Mouse (Mus musculus) spleen, adult 2 months (tissue): ENCODE data around the gene Ptprm. TPM values are rescaled to one million over a fixed set of nuclear protein-coding genes. Genes with fewer than 3 reads are reported as not detected.

Experiments
- DNase-seq, 2 experiments: peaks; one replicate each; pipeline versions ENCODE4 v3.0.0 to v3.0.0-alpha.2; 2012 to 2021; ENCODE audit warnings: low spot score in 2 of 2, low read depth in 1 of 2
- H3K27ac ChIP-seq: fragments of 200-500 bp; 2 replicates; pipeline ENCODE4 v1.5.1; 2012; ENCODE audit warnings: low read length, inconsistent platforms; ENCODE audit not compliant: insufficient read depth
- H3K27me3 ChIP-seq: fragments of 200-500 bp; 2 replicates; pipeline ENCODE4 v1.6.1; 2012; ENCODE audit warnings: mild to moderate bottlenecking, moderate library complexity, low read length, inconsistent platforms; ENCODE audit not compliant: control insufficient read depth, insufficient read depth
- H3K36me3 ChIP-seq: fragments of 200-500 bp; 2 replicates; pipeline ENCODE4 v1.6.1; 2012; ENCODE audit warnings: mild to moderate bottlenecking, low read length, inconsistent platforms; ENCODE audit not compliant: control insufficient read depth, insufficient read depth
- H3K4me1 ChIP-seq: fragments of 200-500 bp; 2 replicates; pipeline ENCODE4 v1.6.1; 2011; ENCODE audit warnings: inconsistent platforms; ENCODE audit not compliant: control insufficient read depth, insufficient read depth, insufficient read length
- H3K4me3 ChIP-seq: fragments of 200-500 bp; 2 replicates; pipeline ENCODE4 v1.5.1; 2011; ENCODE audit warnings: mild to moderate bottlenecking, inconsistent platforms; ENCODE audit not compliant: insufficient read depth, insufficient read length; ENCODE audit errors: extremely low read depth
- CTCF ChIP-seq: fragments of 200-500 bp; IDR thresholded peaks from 2 replicates; pipeline ENCODE4 v1.5.1; 2011; ENCODE audit warnings: mild to moderate bottlenecking, inconsistent platforms; ENCODE audit not compliant: insufficient read depth, insufficient read length, insufficient replicate concordance; ENCODE audit errors: extremely low read depth
- POLR2A ChIP-seq: fragments of 200-500 bp; IDR thresholded peaks from 2 replicates; pipeline ENCODE4 v1.6.1; 2011; ENCODE audit warnings: low read depth, low read length, inconsistent platforms
- WGBS: fragments of 180-500 bp; shearing (Covaris S2); methylation state at CpG from one replicate; pipeline ENCODE4 v1.1.7; 2018; 5-methylcytosine and 5-hydroxymethylcytosine counted together
- polyA plus RNA-seq: library from polyadenylated mRNA; depleted of rRNA; stranded (reverse); fragments of >200 nt; gene quantifications from 2 replicates; pipeline ENCODE4 v1.2.3, GENCODE M21; 2012

Gene Ptprm
- polyA plus RNA-seq, 1 experiment: 5.0 TPM

DNA sequence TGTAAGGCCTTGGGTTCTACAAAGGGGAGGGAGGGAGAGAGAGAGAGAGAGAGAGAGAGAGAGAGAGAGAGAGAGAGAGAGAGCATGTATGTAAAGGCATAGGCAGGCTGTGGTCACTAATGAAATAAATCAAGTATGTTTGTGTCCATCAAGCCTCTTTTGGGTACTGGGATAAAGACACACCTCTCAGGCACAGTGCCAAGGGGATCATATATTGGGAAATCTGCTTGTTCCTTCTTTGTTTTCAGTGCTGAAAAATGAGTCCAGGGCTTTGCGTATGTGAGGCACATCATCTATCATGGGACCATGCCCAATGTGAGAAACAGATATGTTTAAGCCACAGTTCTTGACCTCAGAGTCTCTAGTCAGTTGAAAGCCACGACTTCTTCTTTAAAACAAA, 475.1 kb downstream of the Ptprm start:
- Histone ChIP-seq H3K36me3 (no peaks in the 10 kb centered on the region), H3K27me3 (no peaks in the 10 kb centered on the region), H3K4me3 (no peak overlapping the region), H3K27ac (no peak overlapping the region), H3K4me1 (no peaks in the 10 kb centered on the region)
- TF ChIP-seq POLR2A: no peak
- no peak for TF ChIP-seq CTCF
- WGBS: 64% methylated on average over 2 of the region's 2 CpGs
- no peak for DNase-seq

GRCm38 (mm10) chr17:66877582-66877981, 476.7 kb downstream of the Ptprm start:
- DNase-seq: no peak
- TF ChIP-seq CTCF: no peak
- TF ChIP-seq POLR2A: no peak
- no peaks in the 10 kb centered on the region for H3K27me3 ChIP-seq

DNA sequence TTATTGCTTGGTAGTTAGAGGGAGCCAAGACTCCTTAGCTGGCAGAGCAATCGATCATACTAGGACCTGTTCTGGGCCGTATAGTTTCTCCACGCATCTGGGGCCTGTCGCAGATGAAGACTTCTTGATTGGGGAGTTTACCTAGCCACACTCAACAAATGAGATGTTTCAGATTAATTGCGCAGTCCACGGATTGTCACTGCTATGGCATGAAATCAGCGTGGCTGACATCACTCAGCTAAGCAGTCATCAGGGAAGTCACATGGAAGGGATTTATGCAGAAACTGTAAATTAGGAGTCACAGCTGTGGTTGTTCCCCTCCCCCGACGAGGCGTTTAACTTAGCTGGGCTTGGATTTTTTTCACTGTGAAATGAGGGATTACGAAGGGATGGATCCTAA, 479.4 kb downstream of the Ptprm start:
- Histone ChIP-seq H3K27me3 (no peaks in the 10 kb centered on the region), H3K4me3 (no peak overlapping the region), H3K36me3 (no peaks in the 10 kb centered on the region), H3K4me1 (no peaks in the 10 kb centered on the region), H3K27ac (no peak overlapping the region)
- no peak for TF ChIP-seq POLR2A
- no peak for TF ChIP-seq CTCF
- DNase-seq: no peak
- WGBS: 94% methylated on average over 11 of the region's 11 CpGs

More at GRCm38 (mm10) chr17:66877582-66877981, 476.7 kb downstream of the Ptprm start:
- Histone ChIP-seq H3K27ac (no peak overlapping the region), H3K4me3 (no peak overlapping the region), H3K36me3 (no peaks in the 10 kb centered on the region), H3K4me1 (no peaks in the 10 kb centered on the region)
- WGBS: 71% methylated on average over 6 of the region's 6 CpGs

DNA sequence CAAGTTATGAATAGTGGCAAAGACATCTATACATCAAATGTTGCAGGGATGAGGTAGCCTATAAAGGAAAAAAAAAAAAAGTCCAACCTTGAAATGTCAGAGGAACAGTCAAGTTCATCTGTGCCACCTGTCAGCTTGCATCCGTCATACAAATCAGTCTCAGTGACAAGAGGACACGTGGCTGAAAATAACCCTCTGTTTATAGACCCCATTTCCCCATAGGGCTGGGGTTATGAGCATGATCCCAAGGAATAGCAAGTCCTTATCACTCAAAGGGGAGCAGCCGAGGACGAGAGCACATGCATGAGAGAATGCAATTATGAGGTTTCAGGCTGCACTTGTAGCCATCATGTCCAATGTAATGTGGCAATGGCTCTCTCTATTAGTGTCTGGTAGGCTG, 482.9 kb downstream of the Ptprm start:
- H3K27ac ChIP-seq: no peak overlapping the region
- H3K27me3 ChIP-seq: no peaks in the 10 kb centered on the region
- no peaks in the 10 kb centered on the region for H3K4me1 ChIP-seq
- WGBS: 86% methylated on average over 4 of the region's 4 CpGs
- H3K36me3 ChIP-seq: no peaks in the 10 kb centered on the region
- no peak overlapping the region for H3K4me3 ChIP-seq
- no peak for DNase-seq
- TF ChIP-seq CTCF: no peak
- TF ChIP-seq POLR2A: no peak

DNA sequence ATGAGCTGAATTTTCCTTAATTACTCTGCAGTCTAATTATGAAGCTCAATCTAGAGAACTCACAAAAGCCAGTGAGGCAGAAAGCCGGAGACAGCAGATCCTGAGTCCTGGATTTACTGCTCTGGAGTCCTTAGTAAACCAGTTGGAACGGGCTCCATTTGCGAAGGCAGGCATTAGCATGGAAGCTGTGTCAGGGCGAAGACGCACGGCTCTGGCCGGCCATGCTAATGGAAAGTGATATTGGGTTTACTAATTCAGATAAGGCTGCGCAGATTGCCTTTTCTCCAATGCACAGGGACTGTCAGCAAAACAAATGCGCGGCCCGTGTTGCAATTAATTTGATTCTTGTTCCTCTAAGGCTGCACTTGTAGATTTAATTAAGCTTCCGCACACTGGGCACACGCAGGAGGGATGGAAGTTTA, 484.7 kb downstream of the Ptprm start:
- WGBS: 94% methylated on average over 13 of the region's 13 CpGs
- Histone ChIP-seq H3K4me1 (no peaks in the 10 kb centered on the region), H3K4me3 (no peak overlapping the region), H3K27ac (no peak overlapping the region), H3K36me3 (no peaks in the 10 kb centered on the region), H3K27me3 (no peaks in the 10 kb centered on the region)
- TF ChIP-seq POLR2A: no peak
- TF ChIP-seq CTCF: no peak
- no peak for DNase-seq

DNA sequence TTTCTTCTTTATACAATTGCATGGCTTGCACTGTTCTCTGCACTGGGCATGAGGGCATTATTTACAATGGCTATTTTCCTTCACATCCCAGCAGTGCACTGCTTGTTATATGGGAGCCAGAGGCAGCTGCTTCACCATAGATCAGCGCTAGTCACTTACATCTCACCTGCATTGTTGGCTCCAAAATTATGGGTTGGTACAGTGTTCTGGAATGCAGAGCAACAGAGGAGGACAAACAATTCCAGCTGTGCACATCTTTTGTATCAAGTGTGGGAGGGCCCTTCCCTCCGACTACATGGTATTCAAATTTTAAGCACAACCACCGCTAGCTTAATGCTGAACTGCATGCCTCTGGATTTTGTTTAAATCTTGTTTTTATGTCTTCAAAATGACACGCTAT, 489.8 kb downstream of the Ptprm start:
- Histone ChIP-seq H3K4me1 (no peaks in the 10 kb centered on the region), H3K27me3 (no peaks in the 10 kb centered on the region), H3K36me3 (no peaks in the 10 kb centered on the region), H3K27ac (no peak overlapping the region), H3K4me3 (no peak overlapping the region)
- no peak for TF ChIP-seq POLR2A
- TF ChIP-seq CTCF: no peak
- WGBS: 92% methylated on average over 4 of the region's 4 CpGs
- DNase-seq: no peak

- DNase-seq: no peak
- Histone ChIP-seq H3K4me3 (no peak overlapping the region), H3K4me1 (no peaks in the 10 kb centered on the region), H3K27ac (no peak overlapping the region), H3K36me3 (no peaks in the 10 kb centered on the region), H3K27me3 (no peaks in the 10 kb centered on the region)
- no peak for TF ChIP-seq POLR2A
- TF ChIP-seq CTCF: no peak
- WGBS: 66% methylated on average over 2 of the region's 2 CpGs
Measured at GRCm38 (mm10) chr17:66861557-66861956, 492.7 kb downstream of the Ptprm start.

GRCm38 (mm10) chr17:66858757-66859156, 495.5 kb downstream of the Ptprm start:
- Histone ChIP-seq H3K4me1 (no peaks in the 10 kb centered on the region), H3K4me3 (no peak overlapping the region), H3K36me3 (no peaks in the 10 kb centered on the region), H3K27me3 (no peaks in the 10 kb centered on the region), H3K27ac (no peak overlapping the region)
- TF ChIP-seq POLR2A (no peak), CTCF (no peak)
- DNase-seq: no peak
